Mouse (Mus musculus): ENCODE data around the gene A730015C16Rik.

A730015C16Rik gene

GRCm38 (mm10) chr4:108848505-108848848 lies at the start of gene A730015C16Rik:
TSS of gene A730015C16Rik (minus strand) at chr4:108848619.
- TF ChIP-seq GATA4 (IDR thresholded peaks at IDR 0.05; ENCODE audit: insufficient replicate concordance, low read length): no peak

- TF ChIP-seq GATA4 (IDR thresholded peaks at IDR 0.05; ENCODE audit: insufficient replicate concordance, low read length): no peak
These were observed 42.5 kb upstream of the A730015C16Rik start for GRCm38 (mm10) chr4:108890876-108891275.

GRCm38 (mm10) chr4:108887456-108887855 lies 39.0 kb upstream of the A730015C16Rik start:
- TF ChIP-seq GATA4 (IDR thresholded peaks at IDR 0.05; ENCODE audit: insufficient replicate concordance, low read length): no peak

GRCm38 (mm10) chr4:108883815-108884214 lies 35.4 kb upstream of the A730015C16Rik start:
- TF ChIP-seq GATA4 (IDR thresholded peaks at IDR 0.05; ENCODE audit: insufficient replicate concordance, low read length): no peak

GRCm38 (mm10) chr4:108878963-108879822 lies 30.8 kb upstream of the A730015C16Rik start, which contains the start of gene Rab3b:
TSS of gene Rab3b (plus strand) at chr4:108879063.
- no peak for TF ChIP-seq GATA4 (IDR thresholded peaks at IDR 0.05; ENCODE audit: insufficient replicate concordance, low read length)

- no peak for TF ChIP-seq GATA4 (IDR thresholded peaks at IDR 0.05; ENCODE audit: insufficient replicate concordance, low read length)
These were observed 29.5 kb upstream of the A730015C16Rik start for GRCm38 (mm10) chr4:108877901-108878300.

GRCm38 (mm10) chr4:108873746-108874145 lies 25.3 kb upstream of the A730015C16Rik start:
- no peak for TF ChIP-seq GATA4 (IDR thresholded peaks at IDR 0.05; ENCODE audit: insufficient replicate concordance, low read length)

GRCm38 (mm10) chr4:108869730-108870374 lies 21.4 kb upstream of the A730015C16Rik start:
- no peak for TF ChIP-seq GATA4 (IDR thresholded peaks at IDR 0.05; ENCODE audit: insufficient replicate concordance, low read length)

GRCm38 (mm10) chr4:108866806-108867205 lies 18.4 kb upstream of the A730015C16Rik start:
- no peak for TF ChIP-seq GATA4 (IDR thresholded peaks at IDR 0.05; ENCODE audit: insufficient replicate concordance, low read length)

- peak; percentile 64; the same call in 1 of the 2 replicates for TF ChIP-seq GATA4 (IDR thresholded peaks at IDR 0.05; ENCODE audit: insufficient replicate concordance, low read length)
These were observed 509 bp downstream of the A730015C16Rik start, which contains the start of gene Kti12 for GRCm38 (mm10) chr4:108847715-108848504. TSS of gene Kti12 (plus strand) at chr4:108847785.

GRCm38 (mm10) chr4:108845824-108846569 lies 2.4 kb downstream of the A730015C16Rik start:
- TF ChIP-seq GATA4 (IDR thresholded peaks at IDR 0.05; ENCODE audit: insufficient replicate concordance, low read length): no peak

GRCm38 (mm10) chr4:108843336-108843735 lies 5.1 kb downstream of the A730015C16Rik start:
- no peak for TF ChIP-seq GATA4 (IDR thresholded peaks at IDR 0.05; ENCODE audit: insufficient replicate concordance, low read length)

GRCm38 (mm10) chr4:108841920-108842578 lies 6.4 kb downstream of the A730015C16Rik start:
- no peak for TF ChIP-seq GATA4 (IDR thresholded peaks at IDR 0.05; ENCODE audit: insufficient replicate concordance, low read length)

GRCm38 (mm10) chr4:108838031-108838430 lies 10.4 kb downstream of the A730015C16Rik start:
- TF ChIP-seq GATA4 (IDR thresholded peaks at IDR 0.05; ENCODE audit: insufficient replicate concordance, low read length): no peak
